Mouse (Mus musculus): ENCODE measurements around the gene Ddx47.

DNA sequence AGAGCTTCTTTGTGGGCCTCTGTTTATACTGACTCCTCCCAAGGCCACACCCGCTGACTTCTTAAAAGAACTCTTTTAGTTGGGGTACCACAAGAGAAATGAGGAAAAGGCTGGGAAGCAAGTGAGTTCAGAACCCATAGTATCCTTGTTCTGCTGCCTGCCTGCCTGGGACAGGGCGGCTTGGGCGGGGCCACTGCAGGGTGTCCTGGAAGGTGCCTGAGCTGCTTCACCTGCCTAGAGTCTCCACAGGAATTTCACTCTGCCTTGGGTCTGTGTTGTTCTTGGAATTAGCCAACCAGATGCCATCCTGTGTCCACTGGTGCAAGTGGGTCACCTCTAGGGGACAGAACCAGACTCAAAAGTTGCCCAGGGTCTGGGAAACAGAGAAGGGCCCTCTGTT, 42.4 kb downstream of the Ddx47 start:
- TF ChIP-seq POLR2A (IDR thresholded peaks at IDR 0.05; ENCODE audit: low read depth, low read length), result no peak
- TF ChIP-seq CTCF (IDR thresholded peaks at IDR 0.05; ENCODE audit: borderline replicate concordance, insufficient read depth, low read length), result no peak

All from embryonic fibroblast, embryonic 13.5 days (primary cell).